ENCODE assay signal across 8 mouse cellular contexts in the genomic region with DNA sequence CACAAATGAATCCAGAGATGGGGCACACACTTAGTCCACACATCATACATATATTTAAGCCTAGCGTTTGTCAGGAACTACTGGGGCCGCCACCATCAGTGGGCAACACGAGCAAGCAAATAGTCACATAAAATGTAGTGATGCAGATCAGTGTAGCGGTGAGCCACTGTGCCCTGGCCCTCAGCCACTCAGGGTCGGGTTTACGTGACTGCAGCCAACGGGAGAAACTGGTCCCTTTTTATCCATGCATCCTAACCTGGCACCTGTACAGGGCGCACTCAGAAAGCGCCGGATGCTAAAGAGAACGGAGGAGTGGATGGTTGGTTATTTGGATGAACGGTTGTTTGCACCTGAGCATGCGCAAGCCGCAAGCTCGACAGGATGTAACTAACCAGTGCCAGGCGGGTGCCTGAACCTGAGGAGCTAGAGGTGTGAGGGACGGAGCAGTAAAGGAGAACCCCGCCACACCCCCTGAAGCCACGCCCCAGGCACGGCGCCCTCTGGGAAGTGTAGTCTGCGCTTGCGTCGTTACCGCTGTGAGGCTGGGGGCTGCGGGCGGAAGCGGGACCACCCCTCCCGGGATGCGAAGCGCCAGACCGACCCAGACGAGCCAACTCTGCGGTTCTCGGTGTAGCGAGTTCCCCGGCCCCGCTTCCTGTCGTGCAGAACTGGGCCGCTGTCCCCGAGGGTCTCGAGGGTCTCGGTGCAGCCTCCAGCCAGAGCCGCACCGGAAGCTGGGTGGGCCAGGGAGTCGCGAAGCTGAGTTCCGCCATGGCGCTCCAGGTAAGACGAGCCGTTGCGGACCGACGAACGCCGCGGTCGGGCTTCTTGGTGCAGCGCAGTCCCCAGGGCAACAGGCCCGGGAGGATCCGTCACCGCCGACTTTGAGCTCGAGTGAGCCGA. TPM values are rescaled to one million over a fixed set of nuclear protein-coding genes. Genes with fewer than 3 reads are reported as not detected.
DNase-seq lines count a peak whose midpoint lies in the region; TF ChIP-seq lines count a peak whose summit lies in the region.

Krba1 (plus strand) TSS at position 482 of the 903 bp plus-strand sequence.

- intact Hi-C loops in left cerebral cortex, adult 2 months (cut with DNase I), result loop anchor here (2.0 to 5.0 kb wide), 4 partner anchors 49 to 308 kb away; partner anchors contain the start of genes Atp6v0e2, Zfp467 and Zfp746

- no peaks in the 10 kb centered on the region for H3K79me2 ChIP-seq in macrophage (ENCODE audit: inconsistent target)

- TF ChIP-seq CTCF in left cerebral cortex, adult 2 months (IDR thresholded peaks at IDR 0.05), result no peak

- no peaks in the 10 kb centered on the region for H3K36me3 ChIP-seq in macrophage (ENCODE audit: inconsistent target)

- 5% methylated on average over 62 of the region's 65 CpGs for WGBS in macrophage (ENCODE audit: missing documents)

- H3K27ac ChIP-seq in left cerebral cortex, adult 2 months, result peak within 1 kb of the TSS; percentile 98
- H3K27ac ChIP-seq in macrophage, result no peak within 1 kb of the TSS

- peak; percentile 78 to 82 for DNase-seq in adrenal gland, adult 18-20 months (ENCODE audit: low spot score in 2 of 2)
- peak; percentile 91 for DNase-seq in embryo, embryonic 10 days (ENCODE audit: low spot score)
- DNase-seq in gastrocnemius, postnatal 10 days, result peak; percentile 80
- DNase-seq in hindlimb bud, embryonic 11.5 days (ENCODE audit: extremely low spot score, low read depth, low spot score), result peak; percentile 50
- peak; percentile 85 for DNase-seq in left cerebral cortex, adult 2 months (ENCODE audit: extremely low spot score in 1 of 2, low spot score in 2 of 2)
- DNase-seq in right cerebral cortex, adult 18-20 months, result peak; percentile 90
- peak; percentile 77 for DNase-seq in urinary bladder, postnatal 25 days (ENCODE audit: low spot score)

- H3K4me3 ChIP-seq in left cerebral cortex, adult 2 months, result peak within 1 kb of the TSS; percentile 97
- H3K4me3 ChIP-seq in macrophage (ENCODE audit: inconsistent target), result peak within 1 kb of the TSS; percentile 9; the same call in 1 of the 2 replicates

RNA-seq across cellular contexts. Expression of gene Krba1, which starts in this region (rescaled TPM):
- 10 to 100 TPM; 14.6 to 35.1 TPM for total RNA-seq in adrenal gland, adult 18-20 months (2021)
- 10 to 100 TPM; 12.3 to 16.1 TPM for total RNA-seq in gastrocnemius, postnatal 10 days (2021)
- 10 to 100 TPM; 52.7 to 53.1 TPM for total RNA-seq in left cerebral cortex, adult 2 months (2021)
- 1 to 10 TPM in 25 of 26 experiments, under 1 TPM in 1; 0.69 to 5.5 (median 2.6) TPM for total RNA-seq in macrophage (2018; cell fraction: chromatin; rRNA removed)
- total RNA-seq in macrophage (2018; cell fraction: cytosol; rRNA removed), result under 1 TPM; 0.05 to 0.51 (median 0.22) TPM
- 1 to 10 TPM in 19 of 26 experiments, under 1 TPM in 7; 0.47 to 2.6 (median 1.1) TPM for total RNA-seq in macrophage (2018; cell fraction: nucleus; rRNA removed)
- 0.22 to 0.59 TPM (median 0.28 TPM) in 3 replicates for polyA plus RNA-seq in macrophage (2018)
